Mouse (Mus musculus) liver, embryonic 14.5 days (tissue): ENCODE data around the gene Grip2.

Experiments used
- CTCF ChIP-seq: IDR thresholded peaks from 2 replicates; pipeline ENCODE4 v1.5.1; 2016; ENCODE audit warnings: antibody characterized with exemption, low read depth, control low read depth
- EP300 ChIP-seq: IDR thresholded peaks from 2 replicates; pipeline ENCODE4 v1.6.1; 2016; ENCODE audit warnings: antibody characterized with exemption, low read depth

DNA sequence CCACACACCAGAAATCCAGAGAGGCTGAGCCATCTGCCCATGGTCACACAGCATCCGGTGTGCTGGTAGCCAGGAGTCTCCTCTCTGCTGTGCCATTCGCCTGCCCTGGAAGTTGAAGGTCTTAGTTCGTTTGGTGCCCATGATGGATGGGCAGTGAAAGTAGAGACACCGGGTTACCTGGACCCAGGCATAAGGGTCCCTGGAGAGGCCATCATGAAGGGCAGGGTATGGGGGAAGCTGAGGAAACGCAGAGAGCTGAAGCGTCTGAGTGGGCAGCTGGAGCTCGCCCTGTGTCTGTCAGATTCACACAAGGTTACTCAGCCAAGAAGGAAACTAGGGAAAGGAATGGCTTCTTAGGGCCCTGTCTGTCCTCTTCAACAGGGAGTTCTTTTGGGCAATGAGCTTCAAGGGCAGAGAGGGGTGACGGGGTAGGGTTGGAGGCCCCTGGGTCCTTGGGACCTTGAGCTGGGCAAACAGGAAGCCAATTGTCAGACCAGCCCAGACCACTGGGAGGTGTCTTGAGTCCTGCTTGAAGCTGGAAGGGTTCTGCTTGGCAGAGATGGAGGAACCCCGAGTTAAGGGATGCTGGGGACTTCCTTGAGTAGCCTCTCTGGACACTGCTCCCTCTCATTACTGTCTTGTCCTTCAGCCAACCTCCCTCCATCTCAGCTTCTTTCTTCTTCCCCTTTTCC lies 64.9 kb downstream of the Grip2 start:
- TF ChIP-seq CTCF (peak; percentile 25; the same call in 1 of the 2 replicates), EP300 (no peak)
